Comparison of ENCODE assay signal across 9 mouse cellular contexts in genomic region chr6:120898188-120898833, GRCm38 (mm10). TPM values are rescaled to one million over a fixed set of nuclear protein-coding genes. Genes with fewer than 3 reads are reported as not detected.
A peak's percentile ranks its signal among the peaks of the same experiment; 100 is the strongest.
DNase-seq lines count a peak whose midpoint lies in the region; ATAC-seq and TF ChIP-seq lines count a peak whose summit lies in the region.
"Had no signal": no experiment of that assay in that cellular context is flagged by ENCODE, and none has a peak within 500 bp of the region (broad histone marks: within the 10 kb centered on the region; RNA-seq: fewer than 3 reads in every experiment).

No protein-coding gene starts in this region.

- H3K4me1 ChIP-seq in bone marrow, adult 2 months (ENCODE audit: control insufficient read depth, insufficient read depth, low read length), result peaks cover 6% of the 10 kb centered on the region
- no peaks in the 10 kb centered on the region for H3K4me1 ChIP-seq in embryonic fibroblast, embryonic 13.5 days (ENCODE audit: control insufficient read depth, insufficient read depth, low read length)
- H3K4me1 ChIP-seq in hindbrain, embryonic 12.5 days, result no peaks in the 10 kb centered on the region

- WGBS in bone marrow, adult 2 months, result 65% methylated on average over 6 of the region's 6 CpGs
- WGBS in hindbrain, embryonic 12.5 days, result 68% methylated on average over 6 of the region's 6 CpGs

- peaks cover 9% of the 10 kb centered on the region for H3K36me3 ChIP-seq in hindbrain, embryonic 12.5 days

- H3K27ac ChIP-seq in bone marrow, adult 2 months (ENCODE audit: control insufficient read depth, insufficient read depth, low read depth, low read length, poor library complexity), result no peak overlapping the region
- H3K27ac ChIP-seq in embryonic fibroblast, embryonic 13.5 days (ENCODE audit: insufficient read depth, low read length), result no peak overlapping the region
- H3K27ac ChIP-seq in hindbrain, embryonic 12.5 days, result no peak overlapping the region

- H3K4me2 ChIP-seq in hindbrain, embryonic 12.5 days (replicated peaks), result no peak overlapping the region

- peak; percentile 40 to 43 for DNase-seq in right cerebral cortex, adult 2 months (ENCODE audit: low spot score in 2 of 2)
- DNase-seq in right cerebral cortex, postnatal 10 days (ENCODE audit: low spot score in 2 of 2), result no peak
- peak; percentile 47 for DNase-seq in liver
- peak; percentile 69 for DNase-seq in naive thymus-derived CD4-positive, alpha-beta T cell, adult 2 months (ENCODE audit: low read depth)
- no peak for DNase-seq in layer of hippocampus, postnatal 14 days (ENCODE audit: low spot score in 2 of 2)

- TF ChIP-seq CTCF in bone marrow, adult 2 months (IDR thresholded peaks at IDR 0.05; ENCODE audit: control insufficient read depth, insufficient read depth, low read length), result peak; percentile 93
- peak; percentile 84; the same call in 1 of the 2 replicates for TF ChIP-seq CTCF in embryonic fibroblast, embryonic 13.5 days (IDR thresholded peaks at IDR 0.05; ENCODE audit: borderline replicate concordance, insufficient read depth, low read length)

- no peak for TF ChIP-seq POLR2A in bone marrow, adult 2 months (IDR thresholded peaks at IDR 0.05; ENCODE audit: borderline replicate concordance, control insufficient read depth, low read depth, low read length)
- TF ChIP-seq POLR2A in embryonic fibroblast, embryonic 13.5 days (IDR thresholded peaks at IDR 0.05; ENCODE audit: low read depth, low read length), result no peak

- H3K9me3 ChIP-seq in hindbrain, embryonic 12.5 days (replicated peaks), result no peaks in the 10 kb centered on the region

- H3K27me3 ChIP-seq in hindbrain, embryonic 12.5 days, result no peaks in the 10 kb centered on the region

- H3K9ac ChIP-seq in hindbrain, embryonic 12.5 days, result no peak overlapping the region

- no peak overlapping the region for H3K4me3 ChIP-seq in bone marrow, adult 2 months (replicated peaks; ENCODE audit: control insufficient read depth, low read depth, low read length)
- H3K4me3 ChIP-seq in embryonic fibroblast, embryonic 13.5 days (ENCODE audit: insufficient read depth, low read length), result no peak overlapping the region
- H3K4me3 ChIP-seq in hindbrain, embryonic 12.5 days, result no peak overlapping the region
- H3K4me3 ChIP-seq: erythroblast, embryonic 14.5 days had no signal

- ATAC-seq in hindbrain, embryonic 12.5 days (ENCODE audit: low FRiP score), result peak; percentile 57

RNA-seq across cellular contexts. Expression of gene Bid, which starts 18.3 kb away (rescaled TPM):
- 11.4 and 20.4 TPM in 2 replicates for polyA plus RNA-seq in bone marrow, adult 2 months (2011; ENCODE audit: insufficient read depth, insufficient read length, low replicate concordance, missing spikeins)
- 21.7 TPM in 2 replicates for polyA plus RNA-seq in embryonic fibroblast, embryonic 13.5 days (2011; ENCODE audit: insufficient read length, low read depth, missing spikeins)
- 17.5 and 19.4 TPM in 2 replicates for polyA plus RNA-seq in hindbrain, embryonic 12.5 days (2016; fragmentation: Nextera tagmentation; extraction: Ambion mirVana)
- 10 to 100 TPM; 18.5 TPM for total RNA-seq in layer of hippocampus, postnatal 14 days (2021)

Comparison
In these comparisons a context has a peak if more than half of its experiments do, and no peak if none do; other contexts are left out.
1. DNase-seq: peak in right cerebral cortex, adult 2 months (2 of 2), liver (single experiment) and naive thymus-derived CD4-positive, alpha-beta T cell, adult 2 months (single experiment); none in right cerebral cortex, postnatal 10 days (0 of 2) and layer of hippocampus, postnatal 14 days (0 of 2).